Mouse (Mus musculus) kidney, postnatal 0 days (tissue): Measurements from ENCODE around the gene Slc5a10. TPM values are rescaled to one million over a fixed set of nuclear protein-coding genes. Genes with fewer than 3 reads are reported as not detected.
"Not testable (repeated sequence)": the region's sequence is repeated elsewhere in the genome, so short reads cannot be mapped to it uniquely, and the experiment has no call there.

Source experiments
- ATAC-seq: fragments of 200-750 bp; cut with Nextera tagmentation; replicated peaks from 2 replicates; pipeline ENCODE4 v1.8.0; 2017; ENCODE audit warnings: low read depth, moderate number of reproducible peaks, moderate TSS enrichment, moderate library complexity; ENCODE audit not compliant: low FRiP score
- DNase-seq: peaks from one replicate; pipeline ENCODE4 v3.0.0-alpha.2; 2016; ENCODE audit warnings: low spot score
- H3K27ac ChIP-seq: fragments of 300-500 bp; sonication (generic); 2 replicates; pipeline ENCODE4 v1.5.1; 2014; ENCODE audit warnings: mild to moderate bottlenecking
- H3K27me3 ChIP-seq: fragments of 300-500 bp; sonication (generic); 2 replicates; pipeline ENCODE4 v1.6.1; 2014; ENCODE audit warnings: low read length, mixed read lengths; ENCODE audit not compliant: insufficient read depth
- H3K36me3 ChIP-seq: fragments of 300-500 bp; sonication (generic); 2 replicates; pipeline ENCODE4 v1.6.1; 2014; ENCODE audit warnings: low read length, mixed read lengths; ENCODE audit not compliant: insufficient read depth
- H3K4me1 ChIP-seq: fragments of 300-500 bp; sonication (generic); replicated peaks from 2 replicates; pipeline ENCODE4 v1.6.1; 2014; ENCODE audit warnings: antibody characterized with exemption, low read length, mixed read lengths; ENCODE audit not compliant: insufficient read depth
- H3K4me2 ChIP-seq: fragments of 300-500 bp; sonication (generic); 2 replicates; pipeline ENCODE4 v1.6.1; 2014; ENCODE audit warnings: mild to moderate bottlenecking, low read length, moderate library complexity, mixed read lengths
- H3K4me3 ChIP-seq: fragments of 300-500 bp; sonication (generic); replicated peaks from 2 replicates; pipeline ENCODE4 v1.5.1; 2014; ENCODE audit warnings: low read depth, low read length
- H3K9ac ChIP-seq: fragments of 300-500 bp; sonication (generic); 2 replicates; pipeline ENCODE4 v1.6.1; 2014; ENCODE audit warnings: low read depth, low read length
- H3K9me3 ChIP-seq: fragments of 300-500 bp; sonication (generic); replicated peaks from 2 replicates; pipeline ENCODE4 v1.6.1; 2016; ENCODE audit warnings: low read length, inconsistent platforms, mixed read lengths
- CTCF ChIP-seq: IDR thresholded peaks from 2 replicates; pipeline ENCODE4 v1.5.1; 2016; ENCODE audit warnings: antibody characterized with exemption, low read depth, mild to moderate bottlenecking, moderate library complexity
- WGBS: fragments of 180-500 bp; shearing (Covaris S2); extraction: QIAGEN DNeasy Blood & Tissue Kit; methylation state at CpG from one replicate; pipeline ENCODE4 v1.1.7; 2014; 5-methylcytosine and 5-hydroxymethylcytosine counted together
- polyA plus RNA-seq: library from polyadenylated mRNA; unstranded; fragments of >200 nt; fragmentation: Nextera tagmentation; extraction: Ambion mirVana; gene quantifications from 2 replicates; pipeline ENCODE4 v1.2.1, GENCODE M21; 2015

The Slc5a10 gene
- polyA plus RNA-seq, 1 experiment from 2014 or later, result 19.6 TPM

GRCm38 (mm10) chr11:61644576-61645326 is 75.9 kb downstream of the Slc5a10 start:
- no peak for ATAC-seq
- WGBS, result 65% methylated on average over 11 of the region's 11 CpGs
- DNase-seq, result peak; percentile 57
- H3K4me3 ChIP-seq, result no peak overlapping the region
- H3K9ac ChIP-seq, result no peak overlapping the region
- no peaks in the 10 kb centered on the region for H3K27me3 ChIP-seq
- H3K27ac ChIP-seq, result no peak overlapping the region
- H3K9me3 ChIP-seq, result no peaks in the 10 kb centered on the region
- no peak for TF ChIP-seq CTCF
- no peaks in the 10 kb centered on the region for H3K4me1 ChIP-seq
- H3K4me2 ChIP-seq, result no peak overlapping the region
- no peaks in the 10 kb centered on the region for H3K36me3 ChIP-seq

- Histone ChIP-seq H3K4me1 (no peaks in the 10 kb centered on the region), H3K9me3 (no peaks in the 10 kb centered on the region), H3K36me3 (no peaks in the 10 kb centered on the region), H3K27me3 (no peaks in the 10 kb centered on the region), H3K4me3 (no peak overlapping the region), H3K4me2 (no peak overlapping the region), H3K9ac (no peak overlapping the region), H3K27ac (no peak overlapping the region)
- 66% methylated on average over 5 of the region's 5 CpGs for WGBS
- ATAC-seq (no peak), DNase-seq (no peak)
- TF ChIP-seq CTCF, result no peak
Measured at GRCm38 (mm10) chr11:61643184-61643961, 77.3 kb downstream of the Slc5a10 start.

GRCm38 (mm10) chr11:61642106-61642505 is 78.5 kb downstream of the Slc5a10 start:
- 88% methylated on average over 7 of the region's 7 CpGs for WGBS
- H3K4me3 ChIP-seq, result no peak overlapping the region
- H3K27me3 ChIP-seq, result no peaks in the 10 kb centered on the region
- no peak for DNase-seq
- H3K4me1 ChIP-seq, result no peaks in the 10 kb centered on the region
- no peak overlapping the region for H3K27ac ChIP-seq
- no peaks in the 10 kb centered on the region for H3K36me3 ChIP-seq
- H3K4me2 ChIP-seq, result no peak overlapping the region
- no peak for ATAC-seq
- H3K9ac ChIP-seq, result no peak overlapping the region
- no peaks in the 10 kb centered on the region for H3K9me3 ChIP-seq
- no peak for TF ChIP-seq CTCF

- not testable (repeated sequence) for H3K4me1 ChIP-seq, H3K9me3 ChIP-seq, H3K4me2 ChIP-seq, H3K27ac ChIP-seq, H3K4me3 ChIP-seq, H3K9ac ChIP-seq, ATAC-seq, H3K27me3 ChIP-seq, H3K36me3 ChIP-seq, DNase-seq
- 57% methylated on average over 9 of the region's 9 CpGs for WGBS
Measured at GRCm38 (mm10) chr11:61640585-61640984, 80.0 kb downstream of the Slc5a10 start.

GRCm38 (mm10) chr11:61639601-61640177 is 80.9 kb downstream of the Slc5a10 start:
- Histone ChIP-seq H3K36me3 (no peaks in the 10 kb centered on the region), H3K9ac (no peak overlapping the region), H3K27me3 (no peaks in the 10 kb centered on the region), H3K4me2 (no peak overlapping the region), H3K4me3 (no peak overlapping the region), H3K4me1 (no peaks in the 10 kb centered on the region), H3K9me3 (no peaks in the 10 kb centered on the region), H3K27ac (no peak overlapping the region)
- TF ChIP-seq CTCF, result no peak
- 92% methylated on average over 5 of the region's 6 CpGs for WGBS
- no peak for ATAC-seq
- no peak for DNase-seq

- TF ChIP-seq CTCF, result no peak
- no peak overlapping the region for H3K27ac ChIP-seq
- WGBS, result 72% methylated on average over 12 of the region's 12 CpGs
- DNase-seq (no peak), ATAC-seq (no peak)
- no peak overlapping the region for H3K4me2 ChIP-seq
- H3K4me3 ChIP-seq, result no peak overlapping the region
- H3K36me3 ChIP-seq, result no peaks in the 10 kb centered on the region
- no peaks in the 10 kb centered on the region for H3K9me3 ChIP-seq
- no peaks in the 10 kb centered on the region for H3K4me1 ChIP-seq
- no peak overlapping the region for H3K9ac ChIP-seq
- H3K27me3 ChIP-seq, result no peaks in the 10 kb centered on the region
Measured at GRCm38 (mm10) chr11:61638764-61639536, 81.7 kb downstream of the Slc5a10 start.
